Mouse (Mus musculus): ENCODE results near the gene Ttc30a2.

- TF ChIP-seq CTCF (IDR thresholded peaks at IDR 0.05; ENCODE audit: low read depth, low read length) (no peak), POLR2A (IDR thresholded peaks at IDR 0.05; ENCODE audit: borderline replicate concordance, low read depth, low read length) (no peak)
These were observed 5.1 kb upstream of the Ttc30a2 start for GRCm38 (mm10) chr2:75983091-75983490.

Measured in bone marrow macrophage, adult 2 months (primary cell).